Mouse (Mus musculus) mouse embryonic stem cell (cell line): Measurements from ENCODE around the gene Cfl1.

Source experiments
- in situ Hi-C, 2 experiments: fragments of 300-500 bp; cut with MboI; formaldehyde crosslinking; loops; 1 replicate in 1 of 2; 3 replicates in 1 of 2; pipeline ENCODE4 v1.14.3; 2019 to 2020; ENCODE audit warnings: low sequenced_read_pairs in 2 of 2, low pct_unique_long_range_greater_than_20kb in 1 of 2, mixed read lengths in 1 of 2; ENCODE audit not compliant: unreplicated experiment in 1 of 2

Gene Cfl1

DNA sequence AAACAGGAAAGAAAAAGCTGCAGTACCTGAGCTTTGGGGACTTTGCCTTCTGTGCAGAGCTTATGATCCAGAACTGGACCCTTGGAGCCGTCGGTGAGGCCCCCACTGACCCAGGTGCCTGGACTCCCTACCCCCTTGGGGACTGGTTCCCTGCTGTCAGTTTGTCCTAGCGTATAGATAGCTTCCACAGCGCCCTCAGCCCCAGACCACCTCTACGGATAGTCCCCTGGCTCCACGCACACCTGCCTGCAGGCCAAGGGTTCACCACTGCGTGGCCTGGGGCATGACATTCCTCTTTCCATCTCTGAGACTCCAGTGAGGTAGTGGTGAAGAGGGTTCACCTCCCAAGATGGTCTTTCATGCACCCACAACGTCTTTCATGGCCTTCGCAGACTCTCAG, 27.0 kb upstream of the Cfl1 start:
- in situ Hi-C loops, result no loop called here

DNA sequence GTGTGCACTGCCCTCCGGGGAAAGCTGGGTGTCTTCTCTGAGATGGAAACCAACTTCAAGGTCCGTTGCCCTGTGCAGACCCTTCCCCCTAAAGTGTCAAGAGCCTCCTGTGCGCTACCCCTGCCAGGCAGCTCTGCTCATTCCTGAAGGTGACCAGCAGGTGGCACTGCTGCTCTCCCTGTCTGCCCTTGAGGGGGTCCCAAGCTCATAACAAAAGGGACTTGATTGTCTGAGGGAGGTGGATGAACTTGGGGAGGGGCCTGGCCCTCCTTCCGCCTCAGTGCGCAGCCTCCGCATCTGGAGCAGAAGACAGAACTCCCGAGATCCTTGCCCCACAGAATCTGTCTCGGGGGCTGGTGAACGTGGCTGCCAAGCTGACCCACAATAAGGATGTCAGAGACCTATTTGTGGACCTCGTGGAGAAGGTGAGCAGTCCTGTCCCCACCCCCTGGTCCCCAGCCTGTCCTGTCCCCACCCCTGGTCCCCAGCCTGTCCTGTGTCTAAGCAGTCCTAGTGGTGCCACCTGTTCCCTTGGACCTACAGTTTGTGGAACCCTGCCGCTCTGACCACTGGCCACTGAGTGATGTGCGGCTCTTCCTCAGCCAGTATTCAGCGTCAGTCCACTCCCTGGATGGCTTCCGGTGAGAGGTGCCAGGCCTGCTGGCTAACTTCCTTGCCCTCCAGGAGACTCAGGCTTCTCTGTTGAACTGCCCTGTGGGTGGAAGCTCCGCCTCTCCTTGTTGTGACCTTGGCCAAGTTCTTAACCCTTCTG, 26.3 kb upstream of the Cfl1 start:
- in situ Hi-C loops, result no loop called here

GRCm38 (mm10) chr19:5465037-5465436, 25.2 kb upstream of the Cfl1 start:
- in situ Hi-C loops, result no loop called here

- in situ Hi-C loops, result no loop called here
Measured at GRCm38 (mm10) chr19:5466916-5467500, 23.2 kb upstream of the Cfl1 start.

- in situ Hi-C loops, result no loop called here
Measured at GRCm38 (mm10) chr19:5468374-5468773, 21.9 kb upstream of the Cfl1 start, which contains the start of gene Ctsw. Ctsw (minus strand) TSS chr19:5468507.

- in situ Hi-C loops, result no loop called here
Measured at GRCm38 (mm10) chr19:5471846-5472245, 18.4 kb upstream of the Cfl1 start.

GRCm38 (mm10) chr19:5472857-5473256, 17.4 kb upstream of the Cfl1 start:
- in situ Hi-C loops, result no loop called here

GRCm38 (mm10) chr19:5473720-5474119, 16.5 kb upstream of the Cfl1 start, which contains the start of gene Efemp2:
Efemp2 (plus strand) TSS chr19:5473954.
- in situ Hi-C loops, result no loop called here

GRCm38 (mm10) chr19:5474281-5475068, 15.8 kb upstream of the Cfl1 start:
- in situ Hi-C loops, result no loop called here

DNA sequence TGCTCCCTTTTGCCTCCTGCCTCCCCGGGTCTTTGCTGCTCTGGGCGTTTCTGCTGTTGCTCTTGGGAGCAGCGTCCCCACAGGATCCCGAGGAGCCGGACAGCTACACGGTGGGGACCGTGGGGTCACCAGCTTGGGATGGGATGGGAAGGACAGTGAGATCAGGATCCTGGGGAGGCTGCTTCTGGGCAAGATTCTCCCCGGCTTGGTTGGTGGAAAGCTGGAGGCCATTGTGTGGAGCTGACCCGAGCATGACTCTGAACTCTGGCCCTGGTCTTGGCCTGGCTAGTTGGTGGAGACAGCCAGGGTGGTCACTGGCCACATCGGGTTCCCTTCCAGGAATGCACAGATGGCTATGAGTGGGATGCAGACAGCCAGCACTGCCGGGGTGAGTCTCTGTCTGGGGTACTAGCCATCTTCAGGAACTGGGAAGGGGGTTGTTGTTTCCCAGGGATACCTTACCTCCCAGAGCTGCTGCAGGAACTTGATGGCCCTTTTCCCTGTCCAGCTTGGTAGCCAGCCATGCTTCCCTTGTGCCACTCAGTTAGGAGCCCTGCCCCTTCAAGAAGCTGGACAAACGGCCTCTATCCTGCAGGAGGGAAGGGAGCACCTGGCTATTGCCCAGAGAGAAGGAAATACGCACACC, 15.1 kb upstream of the Cfl1 start:
- in situ Hi-C loops, result no loop called here

DNA sequence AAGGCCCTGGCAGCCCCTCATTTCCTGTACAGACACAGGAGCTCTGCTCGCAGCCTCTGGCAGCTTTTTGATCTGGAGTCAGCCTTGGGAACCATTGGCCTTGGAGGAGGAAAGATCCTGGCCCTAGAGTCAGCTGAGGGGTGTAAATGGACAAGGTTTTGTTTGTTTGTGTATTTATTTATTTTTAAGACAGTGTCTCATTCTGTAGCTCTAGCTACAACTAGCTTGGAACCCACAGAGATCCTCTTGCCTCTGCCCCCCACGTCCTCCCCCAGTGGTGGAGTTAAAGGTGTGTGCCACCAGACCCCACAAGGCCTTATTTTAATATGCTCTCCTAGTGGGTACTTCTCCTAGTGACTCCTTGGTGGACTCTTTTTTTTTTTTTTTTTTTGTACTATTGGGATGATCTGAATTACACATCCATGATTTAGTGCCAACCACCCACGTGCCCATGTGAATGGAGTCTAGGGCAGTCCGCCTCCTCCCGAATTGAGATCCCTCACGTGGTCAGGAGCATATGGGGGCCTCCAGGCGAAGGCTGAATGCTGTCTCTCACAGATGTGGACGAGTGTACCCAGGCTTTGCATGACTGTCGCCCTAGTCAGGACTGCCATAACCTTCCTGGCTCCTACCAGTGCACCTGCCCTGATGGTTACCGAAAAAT, 13.1 kb upstream of the Cfl1 start:
- in situ Hi-C loops, result no loop called here

DNA sequence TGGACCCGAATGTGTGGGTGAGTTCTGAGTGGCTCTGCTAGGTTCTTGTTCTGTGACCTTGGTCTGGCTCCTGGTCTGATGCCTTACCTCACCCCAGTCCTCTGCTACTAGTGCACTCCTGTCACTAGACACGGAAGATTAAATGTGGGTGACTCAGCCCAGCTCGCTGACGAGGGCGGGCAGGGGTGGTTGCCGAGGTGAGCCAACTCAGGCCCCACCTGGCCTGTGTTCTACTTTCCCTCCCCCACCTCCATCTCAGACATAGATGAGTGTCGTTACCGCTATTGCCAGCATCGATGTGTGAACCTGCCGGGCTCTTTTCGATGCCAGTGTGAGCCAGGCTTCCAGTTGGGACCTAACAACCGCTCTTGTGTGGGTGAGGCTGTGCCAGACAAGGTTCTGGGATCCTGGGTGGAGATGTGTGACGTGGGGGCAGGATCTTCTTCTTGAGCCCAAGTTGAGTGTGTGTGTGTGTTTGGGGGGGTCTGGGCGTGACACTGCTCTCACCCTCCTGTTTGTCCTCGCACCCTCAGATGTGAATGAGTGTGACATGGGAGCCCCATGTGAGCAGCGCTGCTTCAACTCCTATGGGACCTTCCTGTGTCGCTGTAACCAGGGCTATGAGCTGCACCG, 12.5 kb upstream of the Cfl1 start:
- in situ Hi-C loops, result no loop called here

- in situ Hi-C loops, result no loop called here
Measured at GRCm38 (mm10) chr19:5480016-5480415, 10.2 kb upstream of the Cfl1 start.

DNA sequence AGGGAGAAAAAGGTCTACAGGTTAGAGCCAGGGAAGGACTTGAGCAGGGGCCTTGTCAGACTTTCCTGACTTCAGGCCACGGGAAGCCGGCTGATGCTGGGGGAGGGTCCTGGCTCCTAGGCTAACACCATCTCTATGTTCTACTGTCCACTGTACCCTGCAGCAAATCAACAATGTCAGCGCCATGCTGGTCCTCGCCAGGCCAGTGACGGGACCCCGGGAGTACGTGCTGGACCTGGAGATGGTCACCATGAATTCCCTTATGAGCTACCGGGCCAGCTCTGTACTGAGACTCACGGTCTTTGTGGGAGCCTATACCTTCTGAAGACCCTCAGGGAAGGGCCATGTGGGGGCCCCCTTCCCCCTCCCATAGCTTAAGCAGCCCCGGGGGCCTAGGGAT, 8.9 kb upstream of the Cfl1 start:
- in situ Hi-C loops, result no loop called here

DNA sequence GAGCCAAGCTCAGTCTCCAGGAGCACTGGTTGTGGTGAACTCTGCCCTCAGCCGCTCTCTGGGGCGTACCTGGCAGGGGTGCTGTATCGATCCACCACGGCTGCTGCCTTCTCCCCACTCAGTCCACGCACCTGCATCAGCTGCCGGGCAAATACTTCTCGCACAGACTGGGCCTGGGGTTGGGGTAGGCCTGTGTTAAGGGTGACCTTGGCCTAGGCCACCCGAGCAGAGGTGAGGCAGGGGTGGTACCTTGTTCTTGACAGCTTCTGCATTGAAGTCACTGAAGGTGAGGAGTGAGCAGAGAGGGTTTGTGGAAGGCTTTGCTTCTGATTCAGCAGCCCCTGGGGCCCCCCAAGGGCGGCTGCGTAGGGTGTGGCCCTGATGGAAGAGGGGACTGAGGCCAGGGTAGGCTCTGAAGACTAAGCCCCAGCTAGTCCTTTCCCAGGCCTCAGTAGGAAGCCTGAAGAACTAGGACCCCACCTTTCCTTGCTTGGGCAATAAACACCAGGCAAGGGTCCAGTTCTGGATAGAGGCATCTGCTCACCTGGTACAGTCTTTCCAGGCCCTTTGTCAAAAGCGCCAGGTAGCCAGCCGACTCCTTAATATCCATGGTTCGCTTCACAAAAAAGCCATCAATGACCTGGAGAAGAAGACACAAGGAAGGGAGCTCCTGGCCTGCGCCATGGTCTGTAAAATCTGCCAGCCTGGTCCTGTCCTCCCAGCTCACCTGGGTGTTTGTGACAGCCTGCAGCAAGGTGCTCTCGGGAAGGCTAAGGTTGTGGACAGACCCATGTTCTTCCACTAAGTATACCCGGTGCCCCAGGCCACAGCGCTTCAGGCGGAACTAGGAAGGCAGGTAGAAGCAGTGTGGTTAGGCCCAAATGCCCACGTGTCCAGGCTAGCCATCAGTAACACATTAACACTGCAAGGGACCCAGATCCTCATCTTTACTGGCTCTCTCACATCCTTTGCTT, 6.6 kb upstream of the Cfl1 start:
- in situ Hi-C loops, result no loop called here

DNA sequence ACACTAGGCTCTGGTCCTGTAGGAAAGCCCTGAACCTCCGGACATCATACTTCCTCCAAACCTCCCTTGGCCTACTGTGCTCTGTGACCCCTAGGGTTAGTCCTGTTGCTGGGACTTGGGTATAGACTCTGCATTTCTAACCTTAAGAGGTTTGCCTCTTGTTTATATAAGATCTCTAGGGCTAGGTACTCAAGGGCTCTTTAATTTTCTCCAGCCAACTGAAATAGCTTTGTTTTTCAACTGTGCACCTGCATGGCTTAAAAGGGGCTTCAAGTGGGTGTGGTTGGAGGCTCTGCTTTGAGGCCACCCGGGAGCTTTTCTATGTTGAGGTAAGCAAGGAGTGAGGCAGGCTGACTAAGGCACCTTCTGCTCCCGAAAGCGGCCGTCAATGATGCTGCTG, 5.8 kb upstream of the Cfl1 start:
- in situ Hi-C loops, result no loop called here

DNA sequence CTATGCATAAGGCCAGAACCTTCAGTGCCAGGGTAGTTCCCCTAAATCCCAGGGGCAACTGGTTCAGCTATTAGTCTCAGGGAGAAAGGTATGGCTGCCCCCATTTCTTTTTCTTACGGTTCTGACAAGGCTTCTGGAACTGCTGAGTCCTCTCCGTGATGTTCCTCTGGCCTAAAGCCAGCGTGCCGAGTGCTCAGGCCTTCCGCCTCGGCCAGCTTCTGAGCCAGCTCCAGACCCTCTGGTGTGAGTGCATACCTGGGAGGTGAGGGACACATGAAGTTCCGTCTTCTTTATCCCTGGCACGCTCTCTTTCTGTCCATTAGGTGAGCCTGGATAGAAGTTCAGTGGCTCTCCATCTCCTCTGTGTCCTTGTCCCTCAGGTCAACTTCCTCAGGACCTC, 4.9 kb upstream of the Cfl1 start:
- in situ Hi-C loops, result no loop called here
